Mouse (Mus musculus) ovary, postnatal 36 days (tissue): ENCODE measurements around the gene Snx11.
A peak's percentile ranks its signal among the peaks of the same experiment; 100 is the strongest.

ENCODE experiments used
- DNase-seq: peaks from one replicate; pipeline ENCODE4 v3.0.0; 2022; ENCODE audit warnings: low spot score, mixed read lengths

The Snx11 gene

GRCm38 (mm10) chr11:96762742-96763470, 14.5 kb downstream of the Snx11 start:
- DNase-seq: no peak

GRCm38 (mm10) chr11:96761984-96762383, 15.4 kb downstream of the Snx11 start:
- no peak for DNase-seq

GRCm38 (mm10) chr11:96760042-96760441, 17.3 kb downstream of the Snx11 start:
- no peak for DNase-seq

- DNase-seq: no peak
These were observed 19.0 kb downstream of the Snx11 start for GRCm38 (mm10) chr11:96758402-96758801.

GRCm38 (mm10) chr11:96757421-96757820, 19.9 kb downstream of the Snx11 start:
- DNase-seq: no peak

GRCm38 (mm10) chr11:96755298-96755697, 22.1 kb downstream of the Snx11 start:
- no peak for DNase-seq

GRCm38 (mm10) chr11:96747555-96747954, 29.8 kb downstream of the Snx11 start:
- no peak for DNase-seq

- DNase-seq: no peak
These were observed 30.7 kb downstream of the Snx11 start for GRCm38 (mm10) chr11:96746648-96747047.

- no peak for DNase-seq
These were observed 33.5 kb downstream of the Snx11 start for GRCm38 (mm10) chr11:96743891-96744290.

- DNase-seq: no peak
These were observed 34.4 kb downstream of the Snx11 start for GRCm38 (mm10) chr11:96743000-96743399.

GRCm38 (mm10) chr11:96741995-96742394, 35.4 kb downstream of the Snx11 start:
- DNase-seq: no peak

- DNase-seq: no peak
These were observed 36.6 kb downstream of the Snx11 start for GRCm38 (mm10) chr11:96740796-96741195.

- DNase-seq: no peak
These were observed 39.5 kb downstream of the Snx11 start for GRCm38 (mm10) chr11:96737673-96738471.

- DNase-seq: no peak
These were observed 41.0 kb downstream of the Snx11 start for GRCm38 (mm10) chr11:96736361-96736760.

GRCm38 (mm10) chr11:96735908-96736307, 41.5 kb downstream of the Snx11 start:
- DNase-seq: peak; percentile 58

- DNase-seq: no peak
These were observed 44.7 kb downstream of the Snx11 start for GRCm38 (mm10) chr11:96732657-96733056.

GRCm38 (mm10) chr11:96730327-96730726, 47.0 kb downstream of the Snx11 start:
- DNase-seq: no peak

- DNase-seq: no peak
These were observed 47.9 kb downstream of the Snx11 start for GRCm38 (mm10) chr11:96729462-96729861.

GRCm38 (mm10) chr11:96728577-96728976, 48.8 kb downstream of the Snx11 start:
- DNase-seq: no peak

- DNase-seq: no peak
These were observed 51.5 kb downstream of the Snx11 start for GRCm38 (mm10) chr11:96725833-96726232.

GRCm38 (mm10) chr11:96718609-96719008, 58.8 kb downstream of the Snx11 start:
- DNase-seq: no peak
